Mouse (Mus musculus) right cerebral cortex, postnatal 25 days (tissue): ENCODE measurements around the gene March4.

Source experiments
- DNase-seq: peaks from one replicate; pipeline ENCODE4 v3.0.0; 2022

March4 gene

DNA sequence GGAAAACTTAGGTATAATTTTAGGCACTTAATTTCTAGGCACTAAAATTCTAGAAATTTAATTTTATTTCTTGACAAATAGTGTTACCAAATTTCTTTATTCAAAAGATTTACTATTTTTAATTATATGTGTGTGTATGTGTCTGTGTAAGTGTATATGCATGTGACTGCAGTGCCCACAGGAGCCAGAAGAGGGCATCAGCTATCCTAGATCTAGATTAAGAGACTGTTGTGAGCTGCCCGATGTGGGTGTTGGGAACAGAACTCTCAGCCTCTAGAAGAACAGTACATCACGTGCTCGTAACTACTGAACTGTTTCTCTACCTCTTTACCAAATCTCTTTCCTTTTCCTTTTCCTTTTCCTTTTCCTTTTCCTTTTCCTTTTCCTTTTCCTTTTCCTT, 156.2 kb downstream of the March4 start:
- no peak for DNase-seq

GRCm38 (mm10) chr1:72379752-72380353, 156.9 kb downstream of the March4 start:
- DNase-seq: no peak

GRCm38 (mm10) chr1:72378151-72378550, 158.6 kb downstream of the March4 start:
- no peak for DNase-seq
